Mouse (Mus musculus): Measurements from ENCODE around the gene Etv6.

DNA sequence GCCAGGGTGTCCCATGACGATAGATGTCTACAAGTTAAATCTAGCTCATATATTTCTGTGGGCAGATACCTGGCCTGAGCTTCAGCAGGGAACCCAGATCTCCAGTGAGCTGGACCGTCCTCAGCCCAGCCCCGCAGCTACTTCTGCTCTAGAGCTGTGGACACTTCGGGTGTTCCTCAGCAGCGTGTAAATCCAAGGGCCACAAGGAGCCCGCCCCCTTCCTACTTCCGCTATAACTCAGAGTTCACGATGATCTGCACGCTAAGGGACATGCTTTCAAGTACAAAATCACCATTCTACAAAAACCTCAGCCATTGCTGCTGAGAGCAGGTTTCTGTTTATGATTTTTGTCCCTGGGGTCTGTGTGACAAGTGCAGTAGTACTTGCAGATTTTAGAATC, 211.8 kb downstream of the Etv6 start:
- TF ChIP-seq CTCF (IDR thresholded peaks at IDR 0.05; ENCODE audit: control insufficient read depth, insufficient read depth, insufficient replicate concordance, low read depth, low read length) (no peak), POLR2A (IDR thresholded peaks at IDR 0.05; ENCODE audit: control insufficient read depth, low read depth, low read length) (no peak)

All from testis, adult 2 months (tissue).